Mouse (Mus musculus) brain, embryonic 14.5 days (tissue): ENCODE results near the gene Arid5b.

Experiments
- CTCF ChIP-seq: fragments of 200-500 bp; IDR thresholded peaks from 2 replicates; pipeline ENCODE4 v1.5.1; 2012; ENCODE audit warnings: inconsistent platforms, mild to moderate bottlenecking, moderate library complexity, borderline replicate concordance; ENCODE audit not compliant: insufficient read depth, insufficient read length; ENCODE audit errors: extremely low read depth
- POLR2A ChIP-seq: fragments of 200-500 bp; IDR thresholded peaks from 2 replicates; pipeline ENCODE4 v1.6.1; 2012; ENCODE audit warnings: mild to moderate bottlenecking, inconsistent platforms, borderline replicate concordance; ENCODE audit not compliant: poor library complexity, insufficient read depth, insufficient read length, severe bottlenecking; ENCODE audit errors: extremely low read depth

- TF ChIP-seq POLR2A = no peak
- TF ChIP-seq CTCF = no peak
Observed at GRCm38 (mm10) chr10:68175811-68176210, 102.7 kb downstream of the Arid5b start.
